Mouse (Mus musculus) lung, postnatal 0 days (tissue): Measurements from ENCODE around the gene Trio. TPM values are rescaled to one million over a fixed set of nuclear protein-coding genes. Genes with fewer than 3 reads are reported as not detected.

Source experiments
- ATAC-seq: fragments of 200-750 bp; cut with Nextera tagmentation; 2 replicates; pipeline ENCODE4 v1.8.0; 2017; ENCODE audit warnings: moderate library complexity
- DNase-seq: peaks from one replicate; pipeline ENCODE4 v3.0.0-alpha.2; 2016; ENCODE audit warnings: low spot score
- H3K27ac ChIP-seq: fragments of 300-500 bp; sonication (generic); 2 replicates; pipeline ENCODE4 v1.5.1; 2014; ENCODE audit warnings: antibody characterized with exemption, mild to moderate bottlenecking, low read length, mixed read lengths
- H3K27me3 ChIP-seq: fragments of 300-500 bp; sonication (generic); replicated peaks from 2 replicates; pipeline ENCODE4 v1.6.1; 2014; ENCODE audit warnings: low read length, mixed read lengths; ENCODE audit not compliant: insufficient read depth
- H3K36me3 ChIP-seq: fragments of 300-500 bp; sonication (generic); 2 replicates; pipeline ENCODE4 v1.6.1; 2014; ENCODE audit warnings: low read length, mixed read lengths; ENCODE audit not compliant: insufficient read depth
- H3K4me1 ChIP-seq: fragments of 300-500 bp; sonication (generic); 2 replicates; pipeline ENCODE4 v1.6.1; 2014; ENCODE audit warnings: antibody characterized with exemption, low read depth, low read length, mixed read lengths; ENCODE audit not compliant: insufficient read depth
- H3K4me2 ChIP-seq: fragments of 300-500 bp; sonication (generic); replicated peaks from 2 replicates; pipeline ENCODE4 v1.6.1; 2014; ENCODE audit warnings: low read depth, mild to moderate bottlenecking, low read length, moderate library complexity, mixed read lengths
- H3K4me3 ChIP-seq: fragments of 300-500 bp; sonication (generic); 2 replicates; pipeline ENCODE4 v1.5.1; 2014; ENCODE audit warnings: low read depth, low read length
- H3K9ac ChIP-seq: fragments of 300-500 bp; sonication (generic); replicated peaks from 2 replicates; pipeline ENCODE4 v1.6.1; 2014; ENCODE audit warnings: low read depth, mild to moderate bottlenecking
- H3K9me3 ChIP-seq: fragments of 300-500 bp; sonication (generic); 2 replicates; pipeline ENCODE4 v1.6.1; 2016; ENCODE audit warnings: low read length, mixed read lengths
- CTCF ChIP-seq: IDR thresholded peaks from 2 replicates; pipeline ENCODE4 v1.5.1; 2016; ENCODE audit warnings: antibody characterized with exemption, mild to moderate bottlenecking
- EP300 ChIP-seq: IDR thresholded peaks from 2 replicates; pipeline ENCODE4 v1.6.1; 2016; ENCODE audit warnings: antibody characterized with exemption, mild to moderate bottlenecking, control low read depth
- WGBS: fragments of 180-500 bp; shearing (Covaris S2); extraction: QIAGEN DNeasy Blood & Tissue Kit; methylation state at CpG from one replicate; pipeline ENCODE4 v1.1.7; 2014; 5-methylcytosine and 5-hydroxymethylcytosine counted together
- polyA plus RNA-seq: library from polyadenylated mRNA; unstranded; fragments of >200 nt; fragmentation: Nextera tagmentation; extraction: Ambion mirVana; gene quantifications from 2 replicates; pipeline ENCODE4 v1.2.1, GENCODE M21; 2015

Trio gene
- polyA plus RNA-seq, 1 experiment from 2014 or later, result 15.6 TPM

DNA sequence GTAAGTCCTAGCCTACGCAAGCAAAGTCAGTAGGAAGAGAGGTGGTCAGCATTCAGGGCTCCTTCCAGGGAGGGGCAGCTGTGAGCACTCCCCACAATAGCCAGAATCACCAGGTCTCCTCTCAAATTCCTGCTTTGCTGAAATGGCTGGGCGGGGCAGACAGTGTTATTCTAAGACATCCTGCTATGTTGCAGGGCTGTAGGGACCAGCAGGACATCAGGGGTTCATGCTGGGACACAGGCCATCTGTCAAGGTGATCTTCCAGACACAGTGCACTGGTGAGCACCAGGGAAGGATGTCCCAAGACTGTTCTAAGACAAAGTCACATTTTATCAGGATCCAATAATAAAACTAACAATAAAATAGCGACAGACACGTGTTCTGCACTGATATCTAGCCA, 224.5 kb downstream of the Trio start:
- Histone ChIP-seq H3K36me3 (peaks cover 14% of the 10 kb centered on the region; the same call in 1 of the 2 replicates), H3K4me1 (peaks cover 17% of the 10 kb centered on the region; the same call in 1 of the 2 replicates)

DNA sequence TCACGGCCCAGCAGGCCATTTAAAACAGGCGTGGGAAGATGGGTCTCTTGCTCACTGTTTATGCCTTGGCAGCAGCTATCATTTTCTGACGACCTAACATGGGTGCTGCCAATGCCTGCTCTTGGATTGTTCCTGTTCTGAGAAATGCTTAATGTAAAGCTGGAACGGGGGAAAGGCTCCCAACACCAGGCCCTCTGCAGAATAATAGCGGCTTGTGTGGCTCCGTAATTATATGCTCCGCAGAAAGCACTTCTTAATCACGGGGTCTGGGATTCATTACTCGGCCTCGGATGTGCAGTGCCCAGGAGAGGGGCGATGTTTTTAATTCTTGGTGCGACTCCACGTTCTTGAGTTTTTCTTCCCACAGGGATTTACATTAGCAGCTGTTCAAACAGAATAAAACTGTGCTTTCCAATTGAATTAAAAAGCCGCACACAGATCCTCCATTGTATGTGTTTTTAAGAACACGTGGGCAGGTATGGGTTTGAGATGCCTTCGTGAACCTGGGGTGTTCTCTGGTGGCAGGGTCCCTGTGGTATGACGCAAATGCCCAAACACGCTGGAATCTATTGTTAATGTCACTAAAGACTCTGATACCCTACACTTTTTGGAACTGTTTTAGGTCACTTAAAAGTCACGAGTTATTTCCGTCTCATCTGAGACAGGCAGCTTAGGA, 228.0 kb downstream of the Trio start:
- 78% methylated on average over 20 of the region's 20 CpGs for WGBS
- Histone ChIP-seq H3K9ac (no peak overlapping the region), H3K36me3 (no peaks in the 10 kb centered on the region; the same call in 1 of the 2 replicates), H3K27ac (no peak overlapping the region), H3K4me3 (no peak overlapping the region), H3K9me3 (no peaks in the 10 kb centered on the region), H3K27me3 (no peaks in the 10 kb centered on the region), H3K4me1 (peaks cover 15% of the 10 kb centered on the region; the same call in 1 of the 2 replicates), H3K4me2 (no peak overlapping the region)
- ATAC-seq (no peak), DNase-seq (no peak)
- TF ChIP-seq CTCF (no peak), EP300 (no peak)

More for the DNA sequence above, 224.5 kb downstream of the Trio start:
- no peak for DNase-seq
- no peak for ATAC-seq
- Histone ChIP-seq H3K9ac (no peak overlapping the region), H3K4me3 (no peak overlapping the region), H3K27ac (no peak overlapping the region), H3K4me2 (no peak overlapping the region), H3K9me3 (no peaks in the 10 kb centered on the region), H3K27me3 (no peaks in the 10 kb centered on the region)
- 73% methylated on average over 4 of the region's 4 CpGs for WGBS
- TF ChIP-seq EP300 (no peak), CTCF (no peak)

DNA sequence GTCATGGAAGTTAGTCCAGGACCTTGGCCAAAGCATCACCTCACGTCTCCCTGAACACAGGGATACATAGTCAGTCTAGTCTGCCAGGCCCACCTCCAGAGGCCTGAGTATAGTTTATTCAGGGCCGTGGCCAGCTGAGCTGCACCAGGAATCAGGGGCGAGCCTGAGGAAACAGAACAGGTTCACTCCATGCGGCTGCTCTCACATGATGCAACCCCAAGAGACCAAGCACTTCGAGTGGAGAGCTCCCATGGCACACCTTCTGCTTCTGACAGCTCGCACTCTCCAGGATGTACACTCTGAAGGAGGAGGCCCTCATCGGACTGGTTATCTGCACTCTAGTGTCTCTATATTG, 228.8 kb downstream of the Trio start:
- no peaks in the 10 kb centered on the region for H3K9me3 ChIP-seq
- H3K4me2 ChIP-seq, result no peak overlapping the region
- H3K27ac ChIP-seq, result no peak overlapping the region
- DNase-seq (peak; percentile 66), ATAC-seq (peak; percentile 63)
- 36% methylated on average over 7 of the region's 7 CpGs for WGBS
- TF ChIP-seq CTCF (no peak), EP300 (no peak)
- peaks cover 15% of the 10 kb centered on the region; the same call in 1 of the 2 replicates for H3K4me1 ChIP-seq
- no peak overlapping the region for H3K4me3 ChIP-seq
- H3K9ac ChIP-seq, result no peak overlapping the region
- H3K36me3 ChIP-seq, result no peaks in the 10 kb centered on the region; the same call in 1 of the 2 replicates
- no peaks in the 10 kb centered on the region for H3K27me3 ChIP-seq

DNA sequence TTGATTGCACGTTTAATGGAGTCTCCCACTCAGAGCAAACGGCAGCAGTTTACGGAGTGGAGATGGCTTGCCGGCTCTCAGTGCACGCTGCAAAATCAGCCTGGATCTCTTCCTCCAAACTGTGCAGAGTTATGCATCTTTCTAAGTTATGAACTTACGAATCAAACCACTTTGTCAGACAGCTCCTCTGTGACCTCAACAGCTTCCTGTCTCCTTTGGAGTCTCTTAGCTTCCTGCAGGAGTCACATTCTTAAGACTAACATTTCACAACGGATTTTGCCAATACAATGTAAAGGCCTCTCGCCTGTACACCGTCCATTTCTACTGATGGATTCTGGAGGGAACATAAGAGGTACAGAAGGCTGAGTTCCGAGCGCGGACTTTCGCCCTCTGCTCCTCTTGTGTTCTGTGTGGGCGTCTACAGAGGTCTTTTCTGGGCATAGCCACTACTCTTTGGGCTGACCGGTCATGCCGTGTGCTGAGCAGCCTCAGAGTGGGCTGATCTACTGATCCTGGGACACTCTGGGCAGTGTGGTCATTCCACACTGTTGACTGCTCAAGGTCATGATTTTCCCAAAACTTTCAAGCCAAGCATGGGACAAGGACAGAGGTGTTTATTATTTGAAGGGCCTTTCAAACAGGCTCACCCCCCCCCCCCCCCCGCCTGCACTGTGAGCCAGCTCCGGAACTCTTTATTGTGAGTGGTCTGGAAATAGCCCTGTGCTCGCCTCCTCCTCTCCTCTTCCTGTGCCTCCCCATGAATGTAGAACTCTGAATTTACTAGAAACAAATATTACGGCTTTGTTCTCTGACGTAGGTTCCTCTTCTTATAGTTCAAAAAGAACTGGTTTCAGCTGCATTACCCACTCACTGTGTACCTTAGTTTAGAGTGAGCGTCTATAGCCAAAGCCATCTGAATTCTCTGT, 229.4 kb downstream of the Trio start:
- TF ChIP-seq EP300, result no peak
- TF ChIP-seq CTCF, result no peak

DNA sequence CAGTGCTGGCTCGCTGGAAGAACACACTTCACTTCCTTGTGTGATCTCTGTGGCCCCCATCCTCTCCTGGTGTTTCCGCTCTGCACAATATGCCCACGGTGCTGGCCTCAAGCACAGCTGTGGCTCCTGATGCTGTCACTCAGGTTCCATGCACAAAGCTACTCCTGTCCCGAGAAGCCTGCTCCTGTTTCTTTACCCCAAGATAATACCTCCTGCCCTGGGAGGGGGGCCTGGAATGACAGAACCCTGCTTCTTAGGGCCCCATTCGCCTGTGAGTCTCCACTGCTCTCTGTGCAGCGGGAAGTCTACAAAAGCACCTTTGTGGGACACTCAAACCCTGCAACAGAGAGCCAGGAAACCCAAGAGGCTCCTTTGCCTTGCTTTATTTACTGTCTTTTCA, 232.4 kb downstream of the Trio start:
- TF ChIP-seq EP300, result no peak
- H3K4me2 ChIP-seq, result no peak overlapping the region
- H3K27me3 ChIP-seq, result no peaks in the 10 kb centered on the region
- H3K9ac ChIP-seq, result no peak overlapping the region
- 57% methylated on average over 6 of the region's 6 CpGs for WGBS
- H3K36me3 ChIP-seq, result no peaks in the 10 kb centered on the region
- DNase-seq (no peak), ATAC-seq (no peak)
- H3K9me3 ChIP-seq, result no peaks in the 10 kb centered on the region
- H3K4me1 ChIP-seq, result peaks cover 20% of the 10 kb centered on the region; the same call in 1 of the 2 replicates
- H3K27ac ChIP-seq, result no peak overlapping the region
- H3K4me3 ChIP-seq, result no peak overlapping the region

More for the DNA sequence above, 229.4 kb downstream of the Trio start:
- WGBS, result 41% methylated on average over 22 of the region's 22 CpGs
- H3K4me1 ChIP-seq, result peaks cover 15% of the 10 kb centered on the region; the same call in 1 of the 2 replicates
- no peak overlapping the region for H3K9ac ChIP-seq
- no peaks in the 10 kb centered on the region for H3K9me3 ChIP-seq
- no peak overlapping the region for H3K4me3 ChIP-seq
- no peaks in the 10 kb centered on the region; the same call in 1 of the 2 replicates for H3K36me3 ChIP-seq
- no peak overlapping the region for H3K4me2 ChIP-seq
- ATAC-seq, result peak; percentile 76
- peak; percentile 68 for DNase-seq
- H3K27me3 ChIP-seq, result no peaks in the 10 kb centered on the region
- peak overlapping the region; percentile 32; the same call in 1 of the 2 replicates for H3K27ac ChIP-seq

DNA sequence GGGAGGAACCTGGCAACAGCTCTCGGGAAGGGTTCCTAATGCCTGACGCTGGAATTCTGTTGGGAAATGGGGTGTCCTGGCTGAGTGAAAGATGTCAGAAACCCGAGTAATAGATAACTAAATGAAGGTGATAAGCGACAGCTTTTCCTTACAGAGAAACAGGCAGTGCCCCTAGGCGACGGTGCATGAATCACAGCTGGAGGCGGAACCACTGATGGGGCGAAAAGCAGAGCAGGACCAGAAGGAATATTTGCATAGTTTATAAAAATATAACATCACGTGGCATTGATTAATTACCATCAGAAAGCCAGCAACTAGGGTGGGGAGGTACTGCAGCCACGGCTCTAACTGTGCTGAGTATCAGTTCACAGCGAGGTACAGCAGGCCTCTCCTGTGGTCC, 233.2 kb downstream of the Trio start:
- no peak overlapping the region for H3K9ac ChIP-seq
- peak; percentile 37 for DNase-seq
- no peaks in the 10 kb centered on the region for H3K27me3 ChIP-seq
- H3K4me1 ChIP-seq, result peaks cover 19% of the 10 kb centered on the region; the same call in 1 of the 2 replicates
- no peaks in the 10 kb centered on the region for H3K9me3 ChIP-seq
- 57% methylated on average over 11 of the region's 11 CpGs for WGBS
- H3K36me3 ChIP-seq, result no peaks in the 10 kb centered on the region
- H3K4me2 ChIP-seq, result no peak overlapping the region
- no peak for ATAC-seq
- no peak overlapping the region for H3K27ac ChIP-seq
- TF ChIP-seq CTCF (no peak), EP300 (no peak)
- H3K4me3 ChIP-seq, result no peak overlapping the region
